Mouse (Mus musculus): ENCODE data around the gene D730048I06Rik. TPM values are rescaled to one million over a fixed set of nuclear protein-coding genes. Genes with fewer than 3 reads are reported as not detected.

D730048I06Rik gene
- total RNA-seq (2023): not detected

DNA sequence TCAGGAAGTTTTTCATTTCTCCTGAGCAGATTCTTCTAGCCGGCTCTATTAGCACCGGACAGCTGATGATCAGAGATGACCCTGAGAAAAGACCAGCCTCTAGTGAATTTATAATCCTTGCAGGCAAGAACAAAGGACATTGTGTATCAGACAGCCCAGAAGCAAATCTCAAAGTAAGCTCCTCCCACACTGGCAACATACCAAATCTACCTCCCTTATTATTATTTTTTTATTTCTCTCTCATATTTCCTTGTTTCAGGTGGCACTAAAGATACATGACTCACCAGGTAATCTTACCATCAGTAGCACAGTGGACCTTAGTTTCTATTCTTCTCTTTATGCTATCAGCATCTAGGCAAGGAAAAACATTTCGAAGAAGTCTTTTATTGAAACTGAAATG, at the start of gene D730048I06Rik, which contains the start of gene Gm27235:
Gene D730048I06Rik (minus strand): TSS at position 112 of the 400 bp plus-strand sequence.
Gene Gm27235 (minus strand): TSS at position 101 of the 400 bp plus-strand sequence.

DNA sequence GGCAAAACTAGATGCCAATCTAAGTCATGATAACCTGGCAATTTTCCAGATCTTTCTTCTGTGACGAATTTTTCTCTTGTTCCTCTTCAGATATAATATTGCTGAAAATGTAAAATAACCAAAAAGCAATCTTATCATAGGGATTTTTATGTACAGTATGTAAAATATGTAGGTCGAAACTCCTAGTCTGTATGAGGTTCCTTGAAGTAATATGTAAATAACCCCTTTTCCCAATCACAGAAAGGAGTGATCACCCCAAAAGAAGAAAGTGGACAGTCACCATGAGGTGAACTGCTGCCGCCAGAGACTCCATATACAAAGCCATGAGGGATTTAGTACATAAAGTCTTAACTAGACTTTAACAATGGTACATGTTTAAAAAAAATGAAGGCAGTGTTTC, 11.9 kb downstream of the D730048I06Rik start, which contains the start of gene Gm17727:
Gene Gm17727 (minus strand): TSS at position 101 of the 400 bp plus-strand sequence.

DNA sequence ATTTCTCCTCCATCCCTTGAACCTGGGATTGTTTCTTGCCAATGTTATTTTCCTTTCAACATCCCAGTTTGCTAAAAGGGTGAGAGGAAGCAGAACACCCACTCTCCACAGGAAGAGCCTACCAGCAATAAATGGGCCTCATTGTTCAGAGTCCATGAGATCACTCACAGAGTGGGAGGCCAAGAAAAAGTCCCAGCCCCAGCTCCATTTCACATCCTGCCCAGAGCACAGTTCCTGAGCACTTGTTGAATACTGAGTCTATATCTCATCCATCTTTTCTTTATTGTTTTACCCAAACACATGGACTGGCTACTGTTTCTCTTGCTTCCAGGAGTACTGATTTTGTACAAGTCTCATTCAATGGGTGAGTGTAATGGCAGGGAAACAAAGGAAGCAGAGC, 49.2 kb downstream of the D730048I06Rik start, which contains the start of gene Gm17677:
Gene Gm17677 (plus strand): TSS at position 301 of the 400 bp plus-strand sequence.

Other genes starting within 250 kb of the D730048I06Rik start
- gene Ddx25, start 231.6 kb downstream of the D730048I06Rik start, total RNA-seq (2023): under 1 TPM; 0.11 to 0.13 TPM
- gene Pus3, start 231.5 kb downstream of the D730048I06Rik start, total RNA-seq (2023): 1 to 10 TPM; 3.0 to 4.4 TPM
- gene Pate2, start 219.8 kb downstream of the D730048I06Rik start, total RNA-seq (2023): not detected
- 1 to 10 TPM; 6.7 to 8.3 TPM for gene Hyls1, start 219.7 kb downstream of the D730048I06Rik start, total RNA-seq (2023)
- not detected for gene Pate4, start 178.2 kb downstream of the D730048I06Rik start, total RNA-seq (2023)
- gene Pate3, start 141.9 kb downstream of the D730048I06Rik start, total RNA-seq (2023): not detected
- not detected for gene Pate1, start 102.7 kb downstream of the D730048I06Rik start, total RNA-seq (2023)
- not detected for gene Gm17677, start 49.1 kb downstream of the D730048I06Rik start, total RNA-seq (2023)
- gene Gm17727, start 12.0 kb downstream of the D730048I06Rik start, total RNA-seq (2023): not detected
- gene Gm27235, start within 50 bp of the D730048I06Rik start, total RNA-seq (2023): not detected
- gene 9230110F15Rik, start 54.0 kb upstream of the D730048I06Rik start, total RNA-seq (2023): not detected
- gene 9230113P08Rik, start 118.3 kb upstream of the D730048I06Rik start, total RNA-seq (2023): not detected